Mouse (Mus musculus): Measurements from ENCODE around the gene Rbm45.

Rbm45 gene

GRCm38 (mm10) chr2:76386531-76386930 is 16.7 kb downstream of the Rbm45 start:
- no peak for DNase-seq

- DNase-seq, result no peak
These were observed 30.4 kb downstream of the Rbm45 start for GRCm38 (mm10) chr2:76400178-76400577.

- DNase-seq, result no peak
These were observed 35.9 kb downstream of the Rbm45 start for GRCm38 (mm10) chr2:76405596-76406150.

GRCm38 (mm10) chr2:76406151-76406936 is 36.6 kb downstream of the Rbm45 start, which contains the start of gene Osbpl6:
Gene Osbpl6, plus strand, starts transcription at chr2:76406508.
- peak; percentile 85 to 89 for DNase-seq

GRCm38 (mm10) chr2:76406937-76407441 is 37.2 kb downstream of the Rbm45 start:
- peak; percentile 88 for DNase-seq

GRCm38 (mm10) chr2:76409526-76409925 is 39.7 kb downstream of the Rbm45 start:
- peak; percentile 35 to 53 for DNase-seq

- DNase-seq, result peak; percentile 54 to 68
These were observed 40.2 kb downstream of the Rbm45 start for GRCm38 (mm10) chr2:76409986-76410385.

- DNase-seq, result no peak
These were observed 43.1 kb downstream of the Rbm45 start for GRCm38 (mm10) chr2:76412924-76413323.

GRCm38 (mm10) chr2:76417446-76418141 is 47.8 kb downstream of the Rbm45 start:
- DNase-seq, result no peak

GRCm38 (mm10) chr2:76418142-76418518 is 48.3 kb downstream of the Rbm45 start:
- no peak for DNase-seq

- no peak for DNase-seq
These were observed 51.7 kb downstream of the Rbm45 start for GRCm38 (mm10) chr2:76421411-76421924.

GRCm38 (mm10) chr2:76426816-76427215 is 57.0 kb downstream of the Rbm45 start:
- DNase-seq, result no peak

- no peak for DNase-seq
These were observed 59.5 kb downstream of the Rbm45 start for GRCm38 (mm10) chr2:76429318-76429717.

- no peak for DNase-seq
These were observed 60.1 kb downstream of the Rbm45 start for GRCm38 (mm10) chr2:76429855-76430254.

- no peak for DNase-seq
These were observed 60.8 kb downstream of the Rbm45 start for GRCm38 (mm10) chr2:76430539-76430938.
